Mouse (Mus musculus) embryonic facial prominence, embryonic 15.5 days (tissue): ENCODE data around the gene Hcn1. TPM values are rescaled to one million over a fixed set of nuclear protein-coding genes. Genes with fewer than 3 reads are reported as not detected.

ENCODE experiments used
- ATAC-seq: fragments of 200-750 bp; cut with Nextera tagmentation; 2 replicates; pipeline ENCODE4 v1.8.0; 2017; ENCODE audit warnings: low read depth, moderate TSS enrichment; ENCODE audit not compliant: insufficient number of reproducible peaks, low FRiP score, low TSS enrichment
- H3K27ac ChIP-seq: fragments of 300-500 bp; sonication (generic); replicated peaks from 2 replicates; pipeline ENCODE4 v1.5.1; 2015; ENCODE audit warnings: mild to moderate bottlenecking, inconsistent platforms
- H3K27me3 ChIP-seq: fragments of 300-500 bp; sonication (generic); 2 replicates; pipeline ENCODE4 v1.6.1; 2015; ENCODE audit warnings: inconsistent platforms
- H3K36me3 ChIP-seq: fragments of 300-500 bp; sonication (generic); 2 replicates; pipeline ENCODE4 v1.6.1; 2015; ENCODE audit warnings: mild to moderate bottlenecking, inconsistent platforms
- H3K4me1 ChIP-seq: fragments of 300-500 bp; sonication (generic); 2 replicates; pipeline ENCODE4 v1.6.1; 2015; ENCODE audit warnings: inconsistent platforms
- H3K4me2 ChIP-seq: fragments of 300-500 bp; sonication (generic); replicated peaks from 2 replicates; pipeline ENCODE4 v1.6.1; 2015; ENCODE audit warnings: mild to moderate bottlenecking, inconsistent platforms
- H3K4me3 ChIP-seq: fragments of 300-500 bp; sonication (generic); replicated peaks from 2 replicates; pipeline ENCODE4 v1.5.1; 2015; ENCODE audit warnings: mild to moderate bottlenecking, inconsistent platforms
- H3K9ac ChIP-seq: fragments of 300-500 bp; sonication (generic); 2 replicates; pipeline ENCODE4 v1.6.1; 2015; ENCODE audit warnings: inconsistent platforms
- H3K9me3 ChIP-seq: fragments of 300-500 bp; sonication (generic); replicated peaks from 2 replicates; pipeline ENCODE4 v1.6.1; 2016; ENCODE audit warnings: inconsistent platforms
- WGBS: fragments of 180-500 bp; shearing (Covaris S2); methylation state at CpG from one replicate; pipeline ENCODE4 v1.1.7; 2015; 5-methylcytosine and 5-hydroxymethylcytosine counted together
- polyA plus RNA-seq: library from polyadenylated mRNA; unstranded; fragments of >200 nt; fragmentation: Nextera tagmentation; extraction: Ambion mirVana; gene quantifications from 2 replicates; pipeline ENCODE4 v1.2.1, GENCODE M21; 2015

Gene Hcn1
- 0.24 and 0.26 TPM in 2 replicates for polyA plus RNA-seq

DNA sequence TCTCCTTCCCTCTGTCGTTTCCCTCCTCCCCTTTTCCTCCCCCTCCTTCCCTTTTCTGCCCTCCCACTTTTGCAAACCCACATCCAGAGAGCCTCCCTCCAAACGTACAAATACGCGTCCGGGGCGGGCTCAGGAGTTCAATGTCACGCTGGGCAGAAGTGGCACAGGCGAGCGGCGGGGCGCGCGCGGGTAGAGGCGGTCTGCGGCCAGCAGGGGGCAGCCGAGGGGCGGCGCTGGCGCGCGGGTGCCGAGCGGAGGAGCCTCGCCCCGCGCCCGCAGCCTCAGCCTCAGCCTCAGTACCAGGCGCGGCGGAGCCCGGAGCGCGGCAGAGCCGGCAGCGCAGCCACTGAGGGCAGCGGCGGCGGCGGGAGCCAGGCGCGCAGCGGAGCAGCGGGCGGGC is at the start of gene Hcn1:
Gene Hcn1, plus strand, starts transcription at position 140 of the 400 bp plus-strand sequence.
- 2% methylated on average over 36 of the region's 45 CpGs for WGBS
- H3K27me3 ChIP-seq: peaks cover 29% of the 10 kb centered on the region
- H3K4me3 ChIP-seq: peak within 1 kb of the TSS; percentile 50
- no peaks in the 10 kb centered on the region for H3K9me3 ChIP-seq
- H3K4me2 ChIP-seq: peak within 1 kb of the TSS; percentile 97
- no peak within 1 kb of the TSS for H3K27ac ChIP-seq
- H3K4me1 ChIP-seq: peaks cover 8% of the 10 kb centered on the region
- peak; percentile 92 for ATAC-seq
- H3K36me3 ChIP-seq: no peaks in the 10 kb centered on the region
- H3K9ac ChIP-seq: no peak within 1 kb of the TSS

DNA sequence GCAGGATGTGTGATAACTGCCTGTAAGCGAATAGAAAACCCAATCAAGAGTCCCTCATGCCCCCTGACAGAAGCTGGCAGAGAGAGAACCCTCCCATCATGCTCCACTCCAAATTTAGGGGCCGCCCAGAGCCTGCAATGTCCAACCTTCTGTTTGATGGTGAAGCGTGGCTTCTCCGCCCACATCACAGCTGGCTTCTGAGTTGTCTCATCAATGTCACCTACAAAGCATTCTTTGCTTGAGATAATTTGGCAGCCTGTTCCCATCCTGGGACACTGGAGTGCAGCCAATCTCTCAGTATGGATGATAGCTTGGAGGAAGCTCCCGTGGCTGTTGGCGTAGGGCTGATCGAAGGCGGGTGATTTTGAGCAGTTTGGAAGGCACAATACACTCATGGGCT is 34.9 kb upstream of the Hcn1 start:
- ATAC-seq: no peak
- 76% methylated on average over 8 of the region's 8 CpGs for WGBS
- H3K4me2 ChIP-seq: no peak overlapping the region
- H3K4me1 ChIP-seq: no peaks in the 10 kb centered on the region
- H3K27me3 ChIP-seq: no peaks in the 10 kb centered on the region
- no peak overlapping the region for H3K27ac ChIP-seq
- no peak overlapping the region for H3K4me3 ChIP-seq
- H3K36me3 ChIP-seq: no peaks in the 10 kb centered on the region
- no peak overlapping the region for H3K9ac ChIP-seq
- no peaks in the 10 kb centered on the region for H3K9me3 ChIP-seq

DNA sequence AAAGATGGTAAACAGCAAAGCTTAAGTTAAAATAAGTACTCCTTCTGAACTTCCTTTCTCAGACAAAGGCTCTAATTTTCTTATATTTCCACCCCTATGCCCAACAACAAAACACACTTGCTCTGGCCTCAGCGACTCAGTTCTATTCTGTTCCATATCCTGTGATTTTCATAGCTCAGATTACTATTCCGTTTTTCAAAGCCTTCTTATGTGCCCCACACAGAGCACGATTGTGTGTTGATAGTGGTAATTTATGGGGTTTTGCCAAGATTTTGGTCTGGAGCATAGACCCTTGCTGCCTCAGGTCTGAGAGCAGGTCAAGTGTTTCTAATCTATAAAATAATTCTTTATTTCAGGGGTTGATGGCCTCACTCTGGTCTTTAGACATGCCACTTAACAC is 30.4 kb upstream of the Hcn1 start:
- H3K9me3 ChIP-seq: no peaks in the 10 kb centered on the region
- no peaks in the 10 kb centered on the region for H3K4me1 ChIP-seq
- H3K27me3 ChIP-seq: no peaks in the 10 kb centered on the region
- no peak overlapping the region for H3K4me2 ChIP-seq
- WGBS: 42% methylated on average over 3 of the region's 3 CpGs
- H3K4me3 ChIP-seq: no peak overlapping the region
- H3K36me3 ChIP-seq: no peaks in the 10 kb centered on the region
- no peak overlapping the region for H3K9ac ChIP-seq
- peak; percentile 29; the same call in 1 of the 2 replicates for ATAC-seq
- no peak overlapping the region for H3K27ac ChIP-seq

- no peaks in the 10 kb centered on the region for H3K36me3 ChIP-seq
- no peak overlapping the region for H3K9ac ChIP-seq
- no peaks in the 10 kb centered on the region for H3K9me3 ChIP-seq
- no peak for ATAC-seq
- 52% methylated on average over 10 of the region's 10 CpGs for WGBS
- no peak overlapping the region for H3K27ac ChIP-seq
- no peak overlapping the region for H3K4me3 ChIP-seq
- H3K4me1 ChIP-seq: no peaks in the 10 kb centered on the region
- no peaks in the 10 kb centered on the region for H3K27me3 ChIP-seq
- H3K4me2 ChIP-seq: no peak overlapping the region
These were observed 7.5 kb upstream of the Hcn1 start for GRCm38 (mm10) chr13:117594494-117595182.

DNA sequence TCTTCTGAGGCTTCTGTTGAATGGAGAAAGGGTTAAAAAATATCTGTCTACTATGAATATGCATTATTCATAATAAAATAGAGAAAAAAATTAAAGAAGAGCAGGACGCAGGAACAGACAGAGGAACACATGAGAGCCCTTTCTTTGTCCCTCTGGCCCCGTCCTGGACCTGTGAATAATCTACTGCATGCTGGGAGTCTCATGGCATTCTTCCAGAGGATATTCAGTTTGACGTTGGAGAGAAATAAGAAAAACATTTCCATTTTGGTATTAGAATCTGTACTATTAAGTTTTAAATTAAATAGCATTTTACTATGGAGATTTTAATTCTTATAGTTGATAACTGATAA is 7.0 kb upstream of the Hcn1 start:
- no peak for ATAC-seq
- H3K4me3 ChIP-seq: no peak overlapping the region
- no peaks in the 10 kb centered on the region for H3K27me3 ChIP-seq
- no peaks in the 10 kb centered on the region for H3K36me3 ChIP-seq
- H3K27ac ChIP-seq: no peak overlapping the region
- no peaks in the 10 kb centered on the region for H3K9me3 ChIP-seq
- no peak overlapping the region for H3K4me2 ChIP-seq
- H3K9ac ChIP-seq: no peak overlapping the region
- H3K4me1 ChIP-seq: no peaks in the 10 kb centered on the region
- 34% methylated on average over 3 of the region's 3 CpGs for WGBS

GRCm38 (mm10) chr13:117601331-117601965 is 672 bp upstream of the Hcn1 start:
- Histone ChIP-seq H3K4me1 (peaks cover 8% of the 10 kb centered on the region), H3K36me3 (no peaks in the 10 kb centered on the region), H3K27ac (no peak overlapping the region), H3K4me3 (no peak overlapping the region), H3K27me3 (peaks cover 29% of the 10 kb centered on the region), H3K4me2 (no peak overlapping the region), H3K9ac (no peak overlapping the region), H3K9me3 (no peaks in the 10 kb centered on the region)
- WGBS: 52% methylated on average over 9 of the region's 9 CpGs
- ATAC-seq: no peak

DNA sequence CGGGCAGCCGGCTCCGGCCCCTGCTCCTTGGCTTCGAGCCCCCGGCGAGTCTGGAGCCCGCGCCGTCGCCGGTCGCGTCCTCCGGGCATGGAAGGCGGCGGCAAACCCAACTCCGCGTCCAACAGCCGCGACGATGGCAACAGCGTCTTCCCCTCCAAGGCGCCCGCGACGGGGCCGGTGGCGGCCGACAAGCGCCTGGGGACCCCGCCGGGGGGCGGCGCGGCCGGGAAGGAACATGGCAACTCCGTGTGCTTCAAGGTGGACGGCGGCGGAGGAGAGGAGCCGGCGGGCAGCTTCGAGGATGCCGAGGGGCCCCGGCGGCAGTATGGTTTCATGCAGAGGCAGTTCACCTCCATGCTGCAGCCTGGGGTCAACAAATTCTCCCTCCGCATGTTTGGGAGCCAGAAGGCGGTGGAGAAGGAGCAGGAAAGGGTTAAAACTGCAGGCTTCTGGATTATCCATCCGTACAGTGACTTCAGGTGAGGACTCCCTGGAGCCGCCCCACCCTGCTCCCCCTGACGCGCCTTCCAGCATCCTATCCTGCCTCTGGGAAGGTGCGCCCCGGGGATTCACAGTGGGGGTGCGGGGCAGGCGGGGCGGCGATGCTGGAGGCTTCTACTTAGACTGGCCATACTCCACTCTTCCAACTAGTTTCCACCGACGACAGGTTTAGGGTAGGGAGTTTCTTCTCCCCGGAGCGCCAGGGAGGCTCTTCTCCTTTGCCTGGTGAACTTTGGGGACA is 668 bp downstream of the Hcn1 start:
- under 1% methylated on average over 59 of the region's 62 CpGs for WGBS
- no peak overlapping the region for H3K9ac ChIP-seq
- ATAC-seq: peak; percentile 67
- no peak overlapping the region for H3K27ac ChIP-seq
- H3K4me3 ChIP-seq: peak overlapping the region; percentile 50
- peaks cover 29% of the 10 kb centered on the region for H3K27me3 ChIP-seq
- H3K9me3 ChIP-seq: no peaks in the 10 kb centered on the region
- H3K4me1 ChIP-seq: peaks cover 8% of the 10 kb centered on the region
- no peaks in the 10 kb centered on the region for H3K36me3 ChIP-seq
- peak overlapping the region; percentile 97 for H3K4me2 ChIP-seq

- Histone ChIP-seq H3K4me2 (peak overlapping the region; percentile 97), H3K4me1 (peaks cover 8% of the 10 kb centered on the region), H3K27ac (no peak overlapping the region), H3K27me3 (peaks cover 29% of the 10 kb centered on the region), H3K9me3 (no peaks in the 10 kb centered on the region), H3K9ac (no peak overlapping the region), H3K4me3 (peak overlapping the region; percentile 50), H3K36me3 (no peaks in the 10 kb centered on the region)
- no peak for ATAC-seq
- WGBS: 13% methylated on average over 11 of the region's 11 CpGs
These were observed 1.3 kb downstream of the Hcn1 start for GRCm38 (mm10) chr13:117603421-117603820.

GRCm38 (mm10) chr13:117604073-117604472 is 2.0 kb downstream of the Hcn1 start:
- Histone ChIP-seq H3K4me2 (0 out of 2 replicates have a peak overlapping the region, but pooled peaks have one; percentile 97), H3K9ac (no peak overlapping the region), H3K27ac (no peak overlapping the region), H3K4me3 (peak overlapping the region; percentile 50), H3K36me3 (no peaks in the 10 kb centered on the region), H3K27me3 (peaks cover 29% of the 10 kb centered on the region), H3K9me3 (no peaks in the 10 kb centered on the region), H3K4me1 (peaks cover 8% of the 10 kb centered on the region)
- WGBS: 22% methylated on average over 7 of the region's 7 CpGs
- ATAC-seq: no peak

DNA sequence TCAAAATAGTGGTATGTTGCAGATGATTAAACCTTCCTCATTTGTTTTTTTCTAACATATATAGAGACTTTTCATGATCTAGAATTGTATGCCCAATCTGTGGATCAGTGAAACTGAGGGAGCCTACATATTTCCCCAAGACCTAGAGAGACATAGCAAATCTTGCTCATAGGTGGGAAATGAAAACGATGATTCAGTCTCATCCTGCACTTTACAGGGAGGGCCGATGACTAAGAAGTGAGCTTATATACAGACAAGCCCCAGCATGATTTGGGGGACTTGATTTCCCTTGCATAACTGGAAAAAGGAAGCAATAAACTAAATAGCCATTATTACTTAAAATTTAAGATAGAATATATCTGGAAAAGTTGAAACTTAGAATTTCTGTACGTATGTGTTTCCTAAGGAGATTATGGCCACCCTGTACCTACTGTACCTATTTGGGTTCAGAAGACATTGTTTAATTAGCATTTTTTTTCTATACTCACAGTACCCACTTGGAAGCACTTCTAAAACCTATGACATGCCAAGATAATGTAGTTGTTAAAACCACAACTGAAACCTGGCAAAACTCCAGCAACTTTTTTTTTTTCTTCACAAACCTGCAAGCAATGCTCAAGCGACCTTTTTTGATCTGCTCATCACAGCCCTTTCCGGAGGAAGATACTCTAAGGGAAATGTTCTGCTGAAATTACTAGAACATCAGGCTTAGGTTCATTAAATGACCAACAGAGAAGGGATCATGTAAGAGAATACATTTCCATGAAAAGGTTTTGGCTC is 3.0 kb downstream of the Hcn1 start:
- Histone ChIP-seq H3K36me3 (no peaks in the 10 kb centered on the region), H3K4me3 (no peak overlapping the region), H3K9me3 (no peaks in the 10 kb centered on the region), H3K4me2 (no peak overlapping the region), H3K27ac (no peak overlapping the region), H3K9ac (no peak overlapping the region), H3K4me1 (peaks cover 8% of the 10 kb centered on the region), H3K27me3 (peaks cover 29% of the 10 kb centered on the region)
- no peak for ATAC-seq
- WGBS: 78% methylated on average over 5 of the region's 5 CpGs

GRCm38 (mm10) chr13:117611881-117612280 is 9.8 kb downstream of the Hcn1 start:
- H3K9me3 ChIP-seq: no peaks in the 10 kb centered on the region
- H3K4me1 ChIP-seq: no peaks in the 10 kb centered on the region
- H3K4me2 ChIP-seq: no peak overlapping the region
- no peak overlapping the region for H3K9ac ChIP-seq
- H3K4me3 ChIP-seq: no peak overlapping the region
- no peak overlapping the region for H3K27ac ChIP-seq
- ATAC-seq: no peak
- WGBS: 81% methylated on average over 2 of the region's 2 CpGs
- H3K36me3 ChIP-seq: no peaks in the 10 kb centered on the region
- H3K27me3 ChIP-seq: no peaks in the 10 kb centered on the region
